Mouse (Mus musculus) liver, embryonic 14.5 days (tissue): ENCODE data around the gene Prl7b1.

Experiments used
- CTCF ChIP-seq: IDR thresholded peaks from 2 replicates; pipeline ENCODE4 v1.5.1; 2016; ENCODE audit warnings: antibody characterized with exemption, low read depth, control low read depth
- EP300 ChIP-seq: IDR thresholded peaks from 2 replicates; pipeline ENCODE4 v1.6.1; 2016; ENCODE audit warnings: antibody characterized with exemption, low read depth

DNA sequence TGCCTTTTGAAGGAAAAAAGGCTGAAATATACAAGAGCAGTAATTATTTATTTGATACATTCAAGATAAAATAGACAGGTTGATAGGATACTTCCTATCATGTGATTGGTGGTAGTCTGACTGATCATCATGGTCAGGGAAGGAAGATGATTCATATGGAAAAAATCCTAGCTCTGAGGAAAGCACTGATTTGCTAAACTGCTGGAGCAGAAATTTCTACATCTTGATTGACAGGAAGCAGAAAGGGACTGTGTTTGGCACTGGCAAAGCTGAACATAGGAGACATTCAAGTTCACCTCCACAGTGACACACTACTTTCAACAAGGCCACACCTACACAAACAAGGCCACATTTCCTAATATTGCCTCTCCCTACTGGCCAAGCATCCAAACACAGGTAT is 57.0 kb downstream of the Prl7b1 start:
- no peak for TF ChIP-seq CTCF
- TF ChIP-seq EP300, result no peak
